Mouse (Mus musculus) heart, embryonic 12.5 days (tissue): ENCODE measurements around the gene Gas6. TPM values are rescaled to one million over a fixed set of nuclear protein-coding genes. Genes with fewer than 3 reads are reported as not detected.

Experiments used
- ATAC-seq: fragments of 200-750 bp; cut with Nextera tagmentation; 2 replicates; pipeline ENCODE4 v1.8.0; 2017; ENCODE audit warnings: moderate TSS enrichment, moderate library complexity; ENCODE audit not compliant: insufficient number of reproducible peaks, low FRiP score
- H3K27ac ChIP-seq: fragments of 300-500 bp; sonication (generic); 2 replicates; pipeline ENCODE4 v1.5.1; 2016; ENCODE audit warnings: mild to moderate bottlenecking, moderate library complexity; ENCODE audit not compliant: poor library complexity, severe bottlenecking
- H3K27me3 ChIP-seq: fragments of 300-500 bp; sonication (generic); replicated peaks from 2 replicates; pipeline ENCODE4 v1.6.1; 2016; ENCODE audit warnings: mild to moderate bottlenecking, moderate library complexity
- H3K36me3 ChIP-seq: fragments of 300-500 bp; sonication (generic); 2 replicates; pipeline ENCODE4 v1.6.1; 2016; ENCODE audit warnings: mild to moderate bottlenecking, moderate library complexity
- H3K4me1 ChIP-seq: fragments of 300-500 bp; sonication (generic); replicated peaks from 2 replicates; pipeline ENCODE4 v1.6.1; 2016; ENCODE audit warnings: mild to moderate bottlenecking
- H3K4me2 ChIP-seq: fragments of 300-500 bp; sonication (generic); 2 replicates; pipeline ENCODE4 v1.6.1; 2016; ENCODE audit warnings: mild to moderate bottlenecking, moderate library complexity
- H3K4me3 ChIP-seq: fragments of 300-500 bp; sonication (generic); 2 replicates; pipeline ENCODE4 v1.5.1; 2016; ENCODE audit warnings: mild to moderate bottlenecking
- H3K9ac ChIP-seq: fragments of 300-500 bp; sonication (generic); 2 replicates; pipeline ENCODE4 v1.6.1; 2016; ENCODE audit warnings: mild to moderate bottlenecking, moderate library complexity
- H3K9me3 ChIP-seq: fragments of 300-500 bp; sonication (generic); replicated peaks from 2 replicates; pipeline ENCODE4 v1.6.1; 2016; ENCODE audit warnings: mild to moderate bottlenecking, moderate library complexity
- WGBS: fragments of 180-500 bp; shearing (Covaris S2); methylation state at CpG from one replicate; pipeline ENCODE4 v1.1.7; 2016; 5-methylcytosine and 5-hydroxymethylcytosine counted together
- polyA plus RNA-seq: library from polyadenylated mRNA; unstranded; fragments of >200 nt; fragmentation: Nextera tagmentation; extraction: Ambion mirVana; gene quantifications from 2 replicates; pipeline ENCODE4 v1.2.1, GENCODE M21; 2016

Gene Gas6
- 57.1 and 60.7 TPM in 2 replicates for polyA plus RNA-seq

DNA sequence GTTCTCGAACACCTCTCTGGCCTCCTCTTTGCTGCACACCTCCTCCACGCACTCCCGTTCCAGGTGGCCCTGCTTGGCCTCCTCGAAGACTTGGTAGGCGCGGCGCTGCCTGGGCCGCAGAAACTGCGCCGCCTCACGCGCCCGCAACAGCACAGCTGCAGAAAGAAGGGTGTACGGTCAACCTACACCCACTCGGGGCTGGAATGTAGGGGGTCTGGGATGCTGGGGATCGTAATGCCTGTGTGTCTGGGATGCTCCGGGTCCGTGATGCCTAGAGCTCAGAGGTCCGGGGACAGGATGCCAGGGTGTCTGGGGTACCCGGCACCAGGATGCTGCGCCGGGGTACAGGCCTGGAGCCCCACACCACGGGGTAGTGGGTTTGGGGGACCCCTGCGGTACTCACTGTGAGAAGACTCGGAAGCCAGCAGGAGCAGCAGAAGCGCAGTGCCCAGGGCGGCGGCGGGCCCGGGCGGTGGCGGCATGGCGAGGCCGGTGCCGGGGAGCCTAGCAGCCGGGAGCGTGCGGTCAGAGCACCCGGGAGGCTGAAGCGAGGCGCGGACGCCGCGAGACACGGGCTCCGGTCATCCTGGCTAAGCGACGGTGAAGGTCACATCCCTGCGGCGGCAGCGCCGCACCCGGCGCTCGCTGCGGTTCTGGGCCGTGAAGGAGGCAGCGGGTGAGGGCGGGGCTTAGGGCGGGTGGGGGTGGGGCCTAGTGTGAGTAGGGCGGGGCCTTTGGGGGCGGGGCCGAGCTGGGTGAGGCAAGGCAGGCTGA, at the start of gene Gas6:
Gene Gas6, minus strand, starts transcription at position 633 of the 774 bp plus-strand sequence.
- peak within 1 kb of the TSS; percentile 60 for H3K4me3 ChIP-seq
- H3K4me2 ChIP-seq: peak within 1 kb of the TSS; percentile 84
- H3K4me1 ChIP-seq: peaks cover 50% of the 10 kb centered on the region
- H3K36me3 ChIP-seq: no peaks in the 10 kb centered on the region
- H3K9ac ChIP-seq: peak within 1 kb of the TSS; percentile 76
- ATAC-seq: peak; percentile 51
- peak within 1 kb of the TSS; percentile 61; the same call in 1 of the 2 replicates for H3K27ac ChIP-seq
- H3K27me3 ChIP-seq: peaks cover 18% of the 10 kb centered on the region; the same call in 1 of the 2 replicates
- no peaks in the 10 kb centered on the region for H3K9me3 ChIP-seq
- 2% methylated on average over 64 of the region's 64 CpGs for WGBS

DNA sequence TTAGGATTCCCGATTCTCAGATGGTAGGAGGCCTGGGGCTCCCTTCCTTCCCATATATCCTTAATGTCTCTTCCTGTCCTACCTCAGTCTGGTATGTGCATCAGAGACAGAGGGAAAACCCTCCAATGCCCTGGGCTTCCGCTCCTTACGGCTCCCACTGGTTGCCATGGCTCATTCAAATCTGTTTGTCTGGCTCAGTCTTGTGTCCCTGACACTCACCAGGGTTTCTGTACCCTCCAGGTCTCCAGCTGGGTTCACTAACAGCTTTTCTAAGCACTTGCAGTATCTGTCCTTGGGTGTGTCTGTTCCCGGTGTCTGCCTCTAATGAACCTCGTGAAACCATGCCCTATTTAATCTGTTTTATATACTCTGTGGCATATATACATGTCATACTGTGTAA, 47.2 kb upstream of the Gas6 start:
- Histone ChIP-seq H3K36me3 (no peaks in the 10 kb centered on the region), H3K9me3 (peaks cover 5% of the 10 kb centered on the region; the same call in 1 of the 2 replicates), H3K9ac (no peak overlapping the region), H3K4me3 (no peak overlapping the region), H3K4me1 (peaks cover 6% of the 10 kb centered on the region; the same call in 1 of the 2 replicates), H3K27me3 (no peaks in the 10 kb centered on the region), H3K4me2 (no peak overlapping the region), H3K27ac (no peak overlapping the region)
- WGBS: 63% methylated on average over 5 of the region's 5 CpGs
- ATAC-seq: no peak

DNA sequence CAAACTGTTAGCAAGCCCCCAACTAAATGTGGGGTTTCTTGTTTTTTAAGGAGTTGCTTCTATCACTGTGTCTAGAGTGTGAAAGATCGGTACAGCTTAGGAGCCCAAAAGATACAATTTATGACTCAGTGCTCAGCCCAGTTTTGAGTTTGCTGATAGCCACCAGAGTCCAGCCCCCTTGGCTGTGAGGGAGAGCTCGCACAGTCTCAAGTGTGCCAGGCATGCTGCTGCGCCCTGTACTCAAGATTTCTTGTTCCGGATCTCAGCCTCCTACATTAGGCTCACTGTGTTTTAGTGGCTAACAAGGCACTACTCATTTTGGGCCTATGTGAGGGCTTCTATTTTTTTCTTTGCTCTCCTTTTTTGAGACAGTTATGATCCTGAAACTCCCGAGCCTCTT, 45.8 kb upstream of the Gas6 start:
- peaks cover 4% of the 10 kb centered on the region; the same call in 1 of the 2 replicates for H3K9me3 ChIP-seq
- H3K4me2 ChIP-seq: no peak overlapping the region
- no peak overlapping the region for H3K27ac ChIP-seq
- H3K36me3 ChIP-seq: no peaks in the 10 kb centered on the region
- ATAC-seq: no peak
- no peak overlapping the region for H3K4me3 ChIP-seq
- H3K9ac ChIP-seq: no peak overlapping the region
- H3K27me3 ChIP-seq: no peaks in the 10 kb centered on the region
- H3K4me1 ChIP-seq: peaks cover 6% of the 10 kb centered on the region; the same call in 1 of the 2 replicates
- WGBS: 73% methylated on average over 5 of the region's 5 CpGs

DNA sequence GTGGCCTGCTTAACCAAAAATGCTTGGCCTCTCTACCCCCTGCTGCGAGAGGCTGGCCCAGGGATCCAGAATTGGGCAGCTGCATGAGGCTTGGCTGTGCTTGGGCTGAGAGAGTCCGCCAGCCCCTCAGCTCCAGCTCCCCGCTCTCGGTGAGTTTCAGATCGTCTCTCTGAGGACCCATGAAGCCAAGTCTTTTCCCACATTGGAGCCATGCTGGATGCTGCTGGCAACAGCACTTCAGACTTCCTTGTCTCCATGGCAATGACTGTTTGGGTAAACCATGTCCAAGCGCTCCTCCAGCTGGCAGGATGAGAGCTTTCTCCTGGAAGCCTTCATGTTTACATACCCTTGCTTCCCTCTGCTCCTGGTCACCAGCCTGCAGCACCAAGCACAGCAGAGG, 44.5 kb upstream of the Gas6 start:
- no peak for ATAC-seq
- no peaks in the 10 kb centered on the region for H3K36me3 ChIP-seq
- peaks cover 6% of the 10 kb centered on the region; the same call in 1 of the 2 replicates for H3K4me1 ChIP-seq
- H3K9me3 ChIP-seq: no peaks in the 10 kb centered on the region; the same call in 1 of the 2 replicates
- H3K27ac ChIP-seq: no peak overlapping the region
- no peak overlapping the region for H3K4me3 ChIP-seq
- H3K9ac ChIP-seq: no peak overlapping the region
- H3K27me3 ChIP-seq: no peaks in the 10 kb centered on the region
- 69% methylated on average over 6 of the region's 6 CpGs for WGBS
- H3K4me2 ChIP-seq: no peak overlapping the region

DNA sequence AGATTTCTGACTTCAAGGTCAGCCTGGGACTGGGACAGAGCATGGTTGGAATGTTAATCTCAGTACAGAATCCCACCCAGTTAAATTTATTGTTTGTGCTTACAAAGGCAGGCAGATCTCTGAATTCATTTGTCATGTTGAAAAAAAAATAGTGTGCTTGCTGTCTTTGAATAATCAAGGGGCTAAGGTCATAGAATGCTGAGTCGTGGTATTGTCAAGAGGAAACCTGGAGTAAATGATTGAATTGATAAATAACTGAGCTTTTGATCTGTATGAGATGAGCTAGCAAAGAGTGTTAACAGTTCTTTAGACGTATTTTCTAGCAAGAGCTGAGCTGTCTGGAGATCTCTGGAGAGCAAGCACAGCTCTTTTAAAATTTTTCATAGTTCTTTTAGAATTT, 42.8 kb upstream of the Gas6 start:
- Histone ChIP-seq H3K27ac (no peak overlapping the region), H3K9ac (no peak overlapping the region), H3K27me3 (no peaks in the 10 kb centered on the region), H3K4me2 (no peak overlapping the region), H3K9me3 (no peaks in the 10 kb centered on the region; the same call in 1 of the 2 replicates), H3K4me3 (no peak overlapping the region), H3K36me3 (no peaks in the 10 kb centered on the region), H3K4me1 (peaks cover 10% of the 10 kb centered on the region)
- 76% methylated on average over 2 of the region's 2 CpGs for WGBS
- ATAC-seq: no peak

DNA sequence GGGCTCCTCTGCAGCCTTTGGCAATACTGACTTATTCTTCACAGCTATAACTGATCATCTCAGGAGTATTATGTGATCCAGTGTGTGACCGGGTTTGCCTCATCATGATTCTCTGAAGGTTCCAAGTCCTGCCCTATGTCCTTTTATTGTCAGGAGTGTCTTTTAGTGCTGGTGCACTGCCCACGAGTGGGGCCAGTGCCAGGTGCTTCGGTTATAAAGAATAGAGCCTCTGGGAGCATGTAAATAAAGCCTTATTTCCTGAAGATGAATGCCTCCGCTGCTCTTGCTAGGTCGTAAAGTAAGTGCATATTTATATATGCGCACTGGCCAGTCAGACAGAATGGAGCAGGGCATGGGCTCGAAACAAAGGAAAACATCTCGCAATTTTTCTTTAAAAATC, 38.8 kb upstream of the Gas6 start:
- Histone ChIP-seq H3K9ac (no peak overlapping the region), H3K9me3 (no peaks in the 10 kb centered on the region; the same call in 1 of the 2 replicates), H3K27ac (no peak overlapping the region), H3K27me3 (no peaks in the 10 kb centered on the region), H3K4me3 (no peak overlapping the region), H3K4me1 (peaks cover 37% of the 10 kb centered on the region), H3K4me2 (no peak overlapping the region), H3K36me3 (no peaks in the 10 kb centered on the region)
- no peak for ATAC-seq
- 82% methylated on average over 8 of the region's 8 CpGs for WGBS

DNA sequence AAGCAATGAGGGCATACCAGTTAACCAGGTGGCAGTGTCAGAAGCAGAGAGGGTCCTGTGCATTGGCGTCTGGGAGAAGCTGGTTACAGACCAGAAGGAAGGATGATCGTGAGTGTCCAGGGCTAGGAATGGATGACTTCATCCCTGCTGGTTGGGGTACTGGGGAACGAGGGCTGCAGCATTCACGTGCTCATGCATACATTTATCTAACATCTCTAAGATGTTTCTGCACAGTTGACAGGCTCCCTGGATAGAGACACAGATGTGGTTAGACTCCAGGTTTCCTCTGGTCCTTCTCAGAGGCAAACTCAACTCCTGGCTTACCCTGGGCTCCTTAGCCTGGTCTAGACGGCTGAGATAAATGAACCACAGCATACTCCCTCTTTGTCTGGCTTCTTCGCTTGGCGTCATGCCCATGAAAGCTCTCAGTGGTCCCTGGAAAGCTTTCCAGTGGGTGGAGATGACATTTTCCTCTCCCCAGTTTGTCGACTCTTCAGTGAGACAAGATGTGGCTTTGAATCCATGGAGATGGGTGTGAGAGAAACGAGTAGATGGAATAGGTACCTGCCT, 37.4 kb upstream of the Gas6 start:
- Histone ChIP-seq H3K9me3 (peaks cover 11% of the 10 kb centered on the region), H3K4me3 (no peak overlapping the region), H3K36me3 (no peaks in the 10 kb centered on the region), H3K27ac (peak overlapping the region; percentile 65), H3K27me3 (no peaks in the 10 kb centered on the region), H3K9ac (peak overlapping the region; percentile 26; the same call in 1 of the 2 replicates), H3K4me2 (peak overlapping the region; percentile 17; the same call in 1 of the 2 replicates), H3K4me1 (peaks cover 37% of the 10 kb centered on the region)
- ATAC-seq: peak; percentile 31; the same call in 1 of the 2 replicates
- WGBS: 41% methylated on average over 9 of the region's 9 CpGs

DNA sequence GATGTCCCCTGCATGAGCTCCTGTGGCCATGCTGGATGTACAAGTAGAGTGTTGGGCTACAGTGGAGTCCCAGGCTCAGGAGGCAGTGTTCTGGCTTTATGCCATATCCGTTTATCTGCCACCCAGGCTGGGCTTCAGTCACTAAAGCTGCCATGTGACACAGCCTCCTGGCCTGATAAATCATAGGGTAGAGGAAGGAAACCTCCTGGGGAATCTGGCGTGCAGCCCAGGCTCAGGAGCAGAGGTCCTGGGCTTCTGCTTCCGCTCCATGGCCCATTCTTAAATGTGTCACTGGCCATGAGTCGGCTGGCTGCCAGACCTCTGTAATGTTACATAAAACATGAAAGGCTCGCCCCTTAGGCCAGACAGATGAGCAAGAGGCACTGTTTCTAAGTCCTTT, 36.7 kb upstream of the Gas6 start:
- Histone ChIP-seq H3K4me3 (no peak overlapping the region), H3K4me1 (peaks cover 37% of the 10 kb centered on the region), H3K36me3 (no peaks in the 10 kb centered on the region), H3K9ac (no peak overlapping the region), H3K9me3 (peaks cover 15% of the 10 kb centered on the region), H3K27me3 (no peaks in the 10 kb centered on the region), H3K27ac (peak overlapping the region; percentile 65), H3K4me2 (peak overlapping the region; percentile 17; the same call in 1 of the 2 replicates)
- WGBS: 22% methylated on average over 5 of the region's 5 CpGs
- ATAC-seq: peak; percentile 76

DNA sequence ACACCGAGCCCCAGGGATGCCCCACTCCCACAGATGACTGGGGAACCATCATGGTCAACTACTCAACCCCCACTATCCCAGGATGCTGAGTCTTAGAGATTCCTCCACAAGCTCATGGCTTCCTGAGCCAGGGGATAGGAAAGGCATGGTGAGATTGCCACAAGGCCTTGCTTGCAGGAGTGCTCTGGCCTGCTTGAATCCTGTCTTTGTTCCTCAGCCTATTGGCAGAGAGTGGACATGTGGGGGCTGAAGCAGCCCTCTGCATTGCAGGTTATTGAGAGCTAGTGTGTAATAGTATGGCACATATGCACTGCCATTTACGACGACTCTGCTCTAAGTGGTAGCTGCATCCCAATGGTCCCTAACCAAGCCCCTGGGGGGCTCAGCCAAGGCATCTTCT, 36.1 kb upstream of the Gas6 start:
- 85% methylated on average over 3 of the region's 3 CpGs for WGBS
- Histone ChIP-seq H3K27ac (peak overlapping the region; percentile 65; the same call in 1 of the 2 replicates), H3K27me3 (no peaks in the 10 kb centered on the region), H3K36me3 (no peaks in the 10 kb centered on the region), H3K4me3 (no peak overlapping the region), H3K9ac (no peak overlapping the region), H3K9me3 (peaks cover 15% of the 10 kb centered on the region), H3K4me2 (no peak overlapping the region), H3K4me1 (peaks cover 37% of the 10 kb centered on the region)
- ATAC-seq: no peak

DNA sequence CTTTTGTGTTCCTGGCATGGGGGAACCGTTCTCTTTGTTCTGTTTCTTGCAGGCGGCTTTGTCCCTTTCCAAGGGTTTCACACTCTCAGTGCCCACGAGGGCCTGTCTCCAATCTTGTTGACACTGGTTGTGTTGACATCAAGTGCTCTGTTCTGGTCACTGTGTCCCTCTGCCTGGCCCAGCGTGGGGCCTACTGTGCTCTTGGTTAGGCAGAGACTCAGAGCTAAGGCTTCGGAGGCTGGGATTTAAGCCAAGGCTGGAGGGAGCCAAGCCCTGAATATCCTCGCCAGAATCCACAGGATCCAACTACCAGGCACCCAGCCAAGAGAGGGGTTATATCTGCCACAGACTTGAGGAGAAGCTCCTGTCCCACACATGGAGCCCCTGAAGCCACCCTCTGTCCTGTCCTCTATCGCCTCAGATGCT, 35.6 kb upstream of the Gas6 start:
- no peak overlapping the region for H3K4me2 ChIP-seq
- no peaks in the 10 kb centered on the region for H3K27me3 ChIP-seq
- peaks cover 15% of the 10 kb centered on the region for H3K9me3 ChIP-seq
- H3K27ac ChIP-seq: peak overlapping the region; percentile 65
- H3K4me1 ChIP-seq: peaks cover 37% of the 10 kb centered on the region
- ATAC-seq: 0 out of 2 replicates have a peak, but pooled peaks have one; percentile 19
- no peaks in the 10 kb centered on the region for H3K36me3 ChIP-seq
- H3K4me3 ChIP-seq: no peak overlapping the region
- 31% methylated on average over 7 of the region's 7 CpGs for WGBS
- H3K9ac ChIP-seq: no peak overlapping the region
